Mouse (Mus musculus) adrenal gland, adult 2 months (tissue): ENCODE results near the gene Trappc2l. TPM values are rescaled to one million over a fixed set of nuclear protein-coding genes. Genes with fewer than 3 reads are reported as not detected.
"Not testable (repeated sequence)": the region's sequence is repeated elsewhere in the genome, so short reads cannot be mapped to it uniquely, and the experiment has no call there.

ENCODE experiments used
- DNase-seq: peaks from one replicate; pipeline ENCODE4 v3.0.0; 2021
- polyA plus RNA-seq: library from polyadenylated mRNA; depleted of rRNA; stranded (reverse); fragments of >200 nt; gene quantifications from 2 replicates; pipeline ENCODE4 v1.2.3, GENCODE M21; 2012
- total RNA-seq, 2 experiments: library from RNA; stranded (reverse); gene quantifications; 2 replicates each; pipeline ENCODE4 v1.2.3; 2021

Gene Trappc2l
- total and polyA plus RNA-seq, 3 experiments, result 53.8 to 159 (median 55.5) TPM

DNA sequence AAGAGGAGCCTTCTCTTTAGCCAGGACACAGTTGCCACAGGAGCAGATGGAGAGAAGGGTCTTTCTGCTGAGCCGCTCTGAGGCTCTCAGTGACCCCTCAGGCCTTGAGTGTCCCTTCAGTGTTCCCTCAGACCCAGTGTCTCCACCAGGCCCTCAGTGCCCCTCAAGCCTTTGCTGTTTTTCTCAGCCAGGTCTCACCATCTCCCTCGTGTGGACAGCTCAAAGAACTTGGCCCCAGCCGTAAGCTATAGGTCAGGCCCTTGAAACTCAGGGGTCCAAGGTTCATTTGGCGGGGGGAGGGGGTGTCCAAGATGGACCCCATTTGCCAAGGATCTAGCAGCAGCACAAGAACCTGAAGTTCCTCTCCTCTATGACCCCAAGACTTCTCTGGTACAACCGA lies 13.2 kb downstream of the Trappc2l start:
- DNase-seq, result no peak

- DNase-seq, result no peak
These were observed 14.4 kb downstream of the Trappc2l start for GRCm38 (mm10) chr8:122625811-122626210.

DNA sequence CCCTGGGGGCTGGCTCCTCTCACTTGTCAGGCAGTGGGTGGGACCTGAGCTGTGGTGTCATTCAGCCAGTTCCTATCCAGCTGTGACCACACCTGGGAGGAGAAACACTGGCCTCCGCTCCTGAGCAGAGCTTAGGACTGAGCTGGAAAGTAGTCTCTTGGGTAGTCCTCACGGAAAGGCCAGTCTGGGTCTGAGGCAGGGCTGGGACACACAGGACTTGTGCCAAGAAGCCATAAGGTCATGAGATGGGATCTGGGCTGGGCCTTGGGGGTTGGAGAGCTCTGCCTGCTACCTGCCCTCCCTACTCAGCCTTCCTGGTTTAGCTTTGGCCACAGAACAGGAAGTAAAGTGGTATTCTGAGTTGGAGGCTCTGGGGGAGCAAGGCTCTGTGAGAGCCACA lies 15.5 kb downstream of the Trappc2l start:
- DNase-seq, result no peak

DNA sequence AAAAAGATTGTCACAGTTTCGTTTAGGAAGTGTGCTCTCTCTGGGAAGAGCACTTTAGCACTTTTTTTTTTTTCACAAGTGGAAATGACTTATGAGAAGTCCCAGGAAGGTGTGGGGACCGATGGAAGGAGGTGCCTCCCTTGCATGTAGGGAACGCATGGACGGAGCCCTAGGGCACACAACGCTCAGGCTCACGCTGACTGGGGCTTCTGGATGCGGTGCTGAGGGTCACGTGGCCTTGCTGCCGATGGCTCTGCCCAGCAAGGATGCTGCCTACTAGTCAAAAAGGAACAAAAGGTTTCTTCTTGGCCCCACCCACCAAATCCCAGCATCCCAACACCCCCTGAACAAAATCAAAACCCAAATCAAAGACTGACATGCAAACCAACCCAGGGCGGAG lies 17.9 kb downstream of the Trappc2l start:
- no peak for DNase-seq

DNA sequence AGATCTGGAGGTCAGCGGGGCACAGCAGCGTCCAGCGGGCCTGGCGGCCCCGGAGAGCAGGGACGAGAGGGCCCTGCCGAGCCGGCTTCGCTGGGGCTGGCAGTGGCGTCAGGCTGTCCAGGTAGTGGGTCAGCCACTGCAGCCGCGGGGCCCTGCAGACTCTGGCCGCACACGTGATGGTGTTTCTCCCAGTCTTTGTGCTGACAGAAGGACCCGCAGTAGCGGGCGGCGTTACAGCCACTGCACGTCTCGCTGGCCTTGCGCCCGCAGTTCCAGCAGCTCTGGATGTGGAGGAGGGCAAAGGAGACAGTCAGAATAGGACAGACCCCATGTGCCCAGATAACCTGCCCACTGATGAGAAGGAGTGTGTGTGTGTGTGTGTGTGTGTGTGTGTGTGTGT lies 19.3 kb downstream of the Trappc2l start:
- no peak for DNase-seq

- not testable (repeated sequence) for DNase-seq
These were observed 20.7 kb downstream of the Trappc2l start for GRCm38 (mm10) chr8:122632134-122632533.

- no peak for DNase-seq
These were observed 21.8 kb downstream of the Trappc2l start for GRCm38 (mm10) chr8:122633205-122633604.

DNA sequence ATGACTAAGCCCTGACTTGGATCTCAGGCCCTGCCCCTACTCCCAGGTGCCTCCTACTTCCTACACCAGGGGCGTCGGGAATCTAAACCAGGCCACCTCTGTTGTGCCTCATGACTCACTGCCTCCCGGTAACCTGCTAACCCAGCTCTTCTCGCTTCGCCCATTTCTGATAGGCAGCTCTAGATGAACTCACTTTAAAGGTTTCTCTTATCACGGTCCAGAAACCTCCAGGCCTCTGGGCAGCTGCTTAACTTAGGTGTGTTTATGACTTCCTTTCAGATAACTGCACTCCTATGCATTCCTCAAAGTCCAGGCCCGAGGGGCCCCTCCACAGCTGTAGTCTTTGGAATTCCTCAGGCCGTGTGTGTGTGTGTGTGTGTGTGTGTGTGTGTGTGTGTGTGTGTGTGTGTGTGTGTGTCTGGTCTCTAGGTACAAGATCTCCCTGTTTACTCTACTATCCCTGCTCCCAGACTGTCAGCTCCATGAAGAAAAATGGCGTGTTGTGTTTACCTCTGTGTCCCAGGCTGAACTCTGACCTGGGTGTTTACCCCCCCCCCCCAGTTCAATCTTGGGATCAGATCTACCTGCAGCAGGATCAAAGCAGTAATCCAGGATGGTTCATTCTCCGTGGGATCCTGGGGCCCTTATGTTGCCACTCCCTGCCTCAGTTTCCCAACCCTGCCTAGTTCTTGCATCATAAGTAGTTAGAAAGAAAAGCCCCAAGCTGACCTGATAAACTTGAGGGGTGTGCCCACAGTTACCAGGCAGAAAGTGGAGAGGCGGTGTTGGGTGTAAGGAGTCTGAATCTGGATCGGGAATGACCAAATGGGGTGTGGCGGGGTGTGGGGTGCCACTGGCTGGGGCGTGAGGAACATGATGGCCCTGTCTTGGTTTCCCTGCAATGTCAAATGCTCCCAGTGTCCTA lies 24.7 kb downstream of the Trappc2l start:
- DNase-seq, result no peak

DNA sequence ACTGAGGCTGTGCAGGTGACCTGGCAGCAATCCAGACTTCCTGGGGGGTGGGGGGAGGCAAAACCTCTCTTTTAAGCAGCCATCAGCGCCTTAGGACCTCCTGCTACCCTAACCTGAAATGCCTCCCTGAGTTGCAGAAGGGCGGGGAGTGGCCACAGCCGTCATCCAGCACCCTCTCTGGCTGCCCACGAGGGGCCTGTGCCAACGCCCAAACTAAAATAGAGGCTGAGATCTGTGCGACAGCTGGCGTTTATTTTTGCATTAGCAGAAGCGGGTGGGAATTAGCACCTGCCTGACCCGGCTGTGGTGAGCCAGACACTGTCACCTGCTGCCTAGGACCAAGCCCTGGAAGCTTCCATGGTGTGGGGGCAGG lies 25.3 kb downstream of the Trappc2l start:
- no peak for DNase-seq

- no peak for DNase-seq
These were observed 25.8 kb downstream of the Trappc2l start for GRCm38 (mm10) chr8:122637230-122637629.

DNA sequence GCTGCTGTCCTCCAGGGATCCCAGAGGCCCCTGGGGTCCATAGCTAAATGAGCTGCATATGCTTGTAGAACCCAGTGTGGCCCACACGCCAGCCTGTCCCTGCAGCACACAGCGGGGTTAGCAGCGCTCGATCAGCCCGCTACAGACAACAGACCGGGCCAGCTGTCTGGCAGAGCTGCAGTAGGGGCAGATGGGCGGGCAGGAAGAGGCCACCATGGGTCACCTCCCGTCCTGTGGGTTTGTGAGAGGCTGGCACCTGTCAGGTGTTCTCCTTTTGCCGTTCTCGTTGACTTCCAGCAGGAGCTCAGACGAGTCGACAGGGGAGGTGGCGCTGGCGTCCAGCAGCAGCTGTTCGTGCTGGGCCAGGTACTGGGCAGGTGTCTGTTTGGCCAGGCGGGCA lies 27.2 kb downstream of the Trappc2l start:
- no peak for DNase-seq

GRCm38 (mm10) chr8:122639521-122640248 lies 28.2 kb downstream of the Trappc2l start:
- DNase-seq, result peak; percentile 53

- DNase-seq, result no peak
These were observed 29.4 kb downstream of the Trappc2l start for GRCm38 (mm10) chr8:122640825-122641224.

DNA sequence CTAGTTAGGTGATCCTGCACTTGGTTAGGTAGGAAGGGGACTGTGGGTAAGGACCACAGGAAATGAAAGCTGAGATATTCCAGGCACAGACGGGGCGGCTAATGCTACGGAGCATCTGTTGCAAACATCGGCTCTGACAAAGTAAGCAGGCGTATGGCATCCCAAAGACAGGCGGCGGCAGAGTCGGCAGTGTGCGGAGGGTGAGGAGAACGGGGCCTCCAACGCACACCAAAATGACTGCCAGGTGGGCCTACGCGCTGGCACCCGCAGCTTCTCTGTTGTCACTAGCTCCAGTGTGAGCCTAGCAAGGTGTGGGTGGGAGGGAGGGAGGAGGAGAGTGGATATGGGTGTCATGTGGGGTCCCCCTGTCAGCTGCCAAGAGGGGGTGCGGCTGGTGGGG lies 30.0 kb downstream of the Trappc2l start:
- no peak for DNase-seq

DNA sequence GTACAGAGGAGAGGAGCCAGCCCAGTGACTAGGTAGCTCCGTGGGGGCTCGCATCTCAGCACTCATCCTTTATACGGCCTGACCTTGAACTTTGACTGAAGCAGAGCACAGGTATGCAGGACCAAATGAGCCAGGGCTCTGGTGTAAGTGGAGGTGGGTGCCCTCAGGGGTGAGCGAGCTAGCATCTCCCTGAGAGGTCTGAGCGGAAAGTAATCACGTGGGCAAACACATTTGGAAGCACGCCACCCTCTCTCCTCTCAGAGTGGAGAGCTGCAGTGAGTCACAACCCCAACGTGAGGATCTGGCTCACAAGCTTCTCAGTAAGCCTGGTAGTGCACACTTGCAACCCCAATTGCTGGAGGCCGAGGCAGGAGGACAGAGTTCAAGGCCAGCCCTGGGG lies 30.6 kb downstream of the Trappc2l start:
- peak; percentile 91 for DNase-seq

GRCm38 (mm10) chr8:122644175-122644954 lies 32.9 kb downstream of the Trappc2l start:
- DNase-seq, result peak; percentile 85

- DNase-seq, result no peak
These were observed 34.9 kb downstream of the Trappc2l start for GRCm38 (mm10) chr8:122646337-122646736.

GRCm38 (mm10) chr8:122648192-122648970 lies 36.9 kb downstream of the Trappc2l start:
- no peak for DNase-seq

DNA sequence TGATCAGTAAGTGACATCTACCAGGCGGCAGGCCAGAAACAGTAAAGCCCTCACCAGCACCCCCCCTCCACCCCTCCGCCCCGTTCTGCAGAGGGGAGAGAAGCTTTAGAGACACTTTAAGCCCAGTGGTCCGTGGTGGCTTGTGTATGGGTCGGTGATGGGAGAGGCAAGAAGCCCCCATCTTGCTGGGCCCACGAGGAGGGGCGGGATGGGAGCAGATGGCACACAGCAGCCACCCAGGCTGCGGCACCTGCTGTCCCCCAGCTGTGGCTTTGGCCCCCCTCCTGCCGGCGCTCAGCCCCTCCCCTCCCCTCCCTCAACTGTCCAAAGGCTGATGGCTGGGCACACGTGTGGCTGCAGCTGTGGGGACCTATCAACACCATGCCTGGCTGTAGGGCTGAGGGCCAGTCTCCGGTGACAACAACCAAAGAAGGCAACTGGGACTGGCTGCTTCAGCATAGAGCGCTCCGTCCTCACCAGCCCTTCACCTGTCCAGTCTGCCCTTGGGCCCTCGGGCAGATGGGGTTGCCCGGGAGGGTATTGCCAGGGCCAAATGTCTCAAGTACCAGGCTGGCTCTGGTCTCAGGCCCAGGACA lies 40.0 kb downstream of the Trappc2l start:
- DNase-seq, result no peak

DNA sequence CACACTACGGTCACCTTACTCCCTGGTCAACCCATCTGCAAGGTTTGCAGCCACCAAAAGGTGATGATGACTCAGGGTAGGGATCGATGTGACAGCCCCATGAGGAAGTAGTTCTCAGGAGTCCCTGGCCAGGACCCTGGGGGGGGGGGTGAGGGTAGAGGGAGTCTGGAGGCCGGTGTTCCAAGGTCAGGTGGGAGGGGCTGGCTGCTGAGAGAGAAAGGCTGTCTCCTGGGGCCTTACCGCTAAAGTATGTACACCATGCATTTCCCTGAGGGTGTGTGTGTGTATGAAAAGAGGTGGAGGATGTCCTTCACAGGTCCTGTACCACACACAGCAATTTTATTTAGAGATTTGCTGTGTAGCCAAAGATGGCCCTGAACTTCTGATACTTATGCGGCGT lies 41.2 kb downstream of the Trappc2l start:
- DNase-seq, result no peak

- DNase-seq, result peak; percentile 77
These were observed 43.3 kb downstream of the Trappc2l start for GRCm38 (mm10) chr8:122654768-122655167.
